Mouse (Mus musculus) G1E-ER4 (cell line): ENCODE results near the gene Prkg1. TPM values are rescaled to one million over a fixed set of nuclear protein-coding genes. Genes with fewer than 3 reads are reported as not detected.

Experiments used
- GATA1 ChIP-seq: IDR thresholded peaks from one replicate; pipeline ENCODE4 v1.8.0; 2012; ENCODE audit warnings: low read length, inconsistent platforms
- polyA plus RNA-seq: library from polyadenylated mRNA; stranded (reverse); fragments of >175 nt; gene quantifications from 2 replicates; pipeline ENCODE4 v1.2.3, GENCODE M21; 2012

Prkg1 gene
- polyA plus RNA-seq, 1 experiment: 0.23 TPM

- no peak for TF ChIP-seq GATA1
Observed at GRCm38 (mm10) chr19:31210449-31210848, 554.4 kb downstream of the Prkg1 start.

- TF ChIP-seq GATA1: no peak
Observed at GRCm38 (mm10) chr19:31199583-31199982, 565.2 kb downstream of the Prkg1 start.

DNA sequence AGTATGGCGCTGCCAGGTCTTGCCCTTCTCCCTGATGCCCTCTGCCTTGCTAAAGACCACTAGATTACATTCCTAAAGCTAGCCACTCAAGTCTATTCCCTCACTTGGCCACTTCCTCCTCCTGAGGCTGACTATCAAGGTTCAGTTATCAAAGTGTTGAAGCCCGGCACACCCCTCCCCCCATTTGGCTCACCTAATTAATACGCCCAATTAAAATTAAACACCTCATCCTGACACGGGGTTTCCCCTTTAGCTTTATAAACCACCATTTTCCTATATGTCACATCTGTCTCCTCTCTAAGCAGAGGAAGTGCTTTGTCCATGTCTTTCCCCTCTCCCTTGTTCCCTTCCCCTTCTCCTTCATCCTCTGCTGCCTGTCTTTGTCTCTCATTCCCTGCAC is 566.4 kb downstream of the Prkg1 start:
- no peak for TF ChIP-seq GATA1

- no peak for TF ChIP-seq GATA1
Observed at GRCm38 (mm10) chr19:31197076-31197475, 567.8 kb downstream of the Prkg1 start.

GRCm38 (mm10) chr19:31188559-31189218 is 576.1 kb downstream of the Prkg1 start:
- no peak for TF ChIP-seq GATA1

DNA sequence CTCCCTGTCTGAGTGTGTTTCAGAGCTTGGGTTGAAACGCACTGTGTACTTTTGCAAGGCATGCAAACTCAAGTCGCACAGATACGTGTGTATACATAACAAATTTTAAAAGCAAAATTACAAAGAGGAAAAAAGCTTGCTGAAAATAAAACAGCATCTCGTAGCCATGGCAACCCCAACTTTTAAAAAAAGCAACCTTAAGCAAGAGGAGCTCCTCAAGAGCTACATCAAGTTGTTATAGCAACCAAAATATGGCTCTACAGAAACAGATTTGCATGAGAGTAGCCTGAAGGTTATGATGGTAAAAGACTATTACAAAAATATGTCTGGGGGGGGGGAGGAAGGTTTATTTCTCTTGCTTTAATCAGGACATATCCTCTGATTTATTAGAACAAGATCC is 584.1 kb downstream of the Prkg1 start:
- TF ChIP-seq GATA1: no peak

DNA sequence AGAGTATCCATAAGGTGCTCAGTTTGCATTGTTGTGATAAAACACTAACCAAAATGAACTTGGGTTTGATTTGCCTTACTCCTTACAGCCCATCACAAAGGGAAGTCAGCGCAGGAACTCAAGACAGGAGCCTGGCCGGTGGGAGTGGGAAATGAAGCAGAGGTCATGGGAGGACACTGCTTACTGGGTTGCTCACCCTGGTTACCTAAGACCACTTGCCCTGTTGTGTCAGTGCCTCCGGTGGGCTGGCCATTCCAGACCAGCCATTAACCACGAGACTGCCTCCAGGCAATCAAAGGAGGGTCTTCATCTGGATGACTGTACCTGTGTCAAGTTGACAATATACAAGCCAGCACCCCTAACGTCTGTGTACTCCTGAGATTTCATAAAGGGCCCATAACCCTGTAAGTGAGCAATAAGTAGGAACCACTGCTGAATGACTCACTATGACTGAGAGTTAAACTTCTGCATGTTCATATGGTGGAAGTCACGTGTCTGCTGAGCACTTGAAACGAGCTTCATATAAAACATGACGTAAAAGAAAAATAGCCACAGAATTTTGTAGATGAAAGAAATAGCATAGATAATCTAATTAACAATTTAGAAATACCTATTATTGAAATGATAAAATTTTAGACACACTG is 587.4 kb downstream of the Prkg1 start:
- no peak for TF ChIP-seq GATA1

DNA sequence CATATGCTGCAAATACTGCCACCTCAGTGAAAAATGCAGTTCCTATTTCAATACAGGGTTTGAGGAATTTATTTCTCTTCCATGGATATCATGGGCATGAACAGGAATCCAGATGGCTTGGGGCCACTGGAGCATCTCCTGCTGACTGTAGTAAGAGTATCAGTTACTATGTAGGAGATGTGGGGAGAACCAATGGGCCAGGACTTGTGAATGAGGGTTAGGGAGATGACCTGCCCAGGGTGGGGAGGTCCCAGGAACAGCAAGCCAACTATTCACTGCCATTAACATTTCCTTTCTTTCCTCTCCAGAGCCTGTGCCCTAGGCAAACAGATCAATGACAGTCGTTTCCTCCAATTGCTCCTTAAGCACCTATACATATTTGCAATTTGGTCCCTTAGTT is 593.8 kb downstream of the Prkg1 start:
- no peak for TF ChIP-seq GATA1

- no peak for TF ChIP-seq GATA1
Observed at GRCm38 (mm10) chr19:31158944-31159460, 605.8 kb downstream of the Prkg1 start.

GRCm38 (mm10) chr19:31153399-31153798 is 611.4 kb downstream of the Prkg1 start:
- no peak for TF ChIP-seq GATA1

- no peak for TF ChIP-seq GATA1
Observed at GRCm38 (mm10) chr19:31149902-31150301, 614.9 kb downstream of the Prkg1 start.

- TF ChIP-seq GATA1: no peak
Observed at GRCm38 (mm10) chr19:31147457-31147856, 617.4 kb downstream of the Prkg1 start.

GRCm38 (mm10) chr19:31146156-31146555 is 618.7 kb downstream of the Prkg1 start:
- no peak for TF ChIP-seq GATA1

GRCm38 (mm10) chr19:31141905-31142304 is 622.9 kb downstream of the Prkg1 start:
- TF ChIP-seq GATA1: no peak

- TF ChIP-seq GATA1: no peak
Observed at GRCm38 (mm10) chr19:31136316-31136715, 628.5 kb downstream of the Prkg1 start.

DNA sequence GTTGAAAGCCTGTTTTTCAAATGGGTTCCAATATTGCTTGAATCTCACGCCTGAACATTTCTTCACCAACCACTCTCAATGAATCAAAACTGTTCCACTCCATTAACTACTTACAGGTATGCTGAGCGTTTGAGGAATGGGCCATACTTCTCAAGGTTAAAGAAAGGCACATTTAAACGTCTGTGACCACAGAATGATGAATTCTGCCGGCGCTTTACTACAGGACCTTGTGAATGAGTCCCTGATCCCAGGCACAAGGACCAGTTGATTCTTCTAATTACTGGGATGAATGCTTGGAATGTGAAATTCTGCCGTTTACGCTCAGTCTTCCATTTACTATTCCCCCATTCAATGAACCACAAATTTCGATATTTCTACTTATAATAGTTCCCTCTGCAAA is 632.2 kb downstream of the Prkg1 start:
- TF ChIP-seq GATA1: no peak

DNA sequence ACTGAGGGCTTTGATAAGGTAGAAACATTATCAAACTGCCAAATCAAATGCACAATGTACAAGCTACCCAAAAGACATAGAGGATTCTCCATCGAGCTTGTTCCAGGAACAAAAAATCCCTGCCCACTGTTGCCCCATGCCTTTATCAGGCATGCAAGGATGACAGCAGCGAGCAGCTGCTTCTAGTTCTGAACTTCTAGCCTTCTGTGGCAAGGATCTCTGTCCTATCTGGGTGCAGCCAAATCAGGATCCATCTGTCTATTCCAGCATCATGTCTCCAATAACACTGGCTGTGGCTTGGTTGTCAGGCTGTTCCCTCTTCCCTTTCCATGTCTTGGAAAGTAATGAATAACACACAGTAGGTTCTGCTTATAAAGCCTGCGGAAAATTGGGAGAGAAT is 640.2 kb downstream of the Prkg1 start:
- TF ChIP-seq GATA1: no peak
